Mouse (Mus musculus): Measurements from ENCODE around the gene Galnt4.

Galnt4 gene

DNA sequence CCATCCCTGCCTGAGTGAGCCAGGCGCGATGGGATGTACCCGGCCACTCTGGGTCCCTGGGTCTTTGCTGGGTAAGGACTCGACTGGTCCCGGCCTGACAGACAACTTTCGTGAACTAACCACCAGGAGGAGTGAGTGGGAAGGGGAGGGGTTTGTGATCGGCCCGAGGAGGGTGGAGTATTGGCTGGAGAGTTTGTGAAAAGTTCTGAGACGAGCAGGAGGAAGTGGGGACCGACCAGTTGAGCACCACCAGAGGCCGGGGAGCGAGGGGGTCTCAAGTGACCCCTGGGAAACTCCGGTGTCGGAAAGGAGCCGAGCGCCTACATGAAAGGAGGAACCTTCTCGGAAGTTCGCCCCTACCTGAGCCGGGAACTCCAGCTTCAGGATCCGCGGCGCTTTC is at the start of gene Galnt4:
Galnt4 (plus strand) TSS at position 196 of the 400 bp plus-strand sequence.
- DNase-seq (ENCODE audit: low spot score in 2 of 2), result peak; percentile 70 to 82

DNA sequence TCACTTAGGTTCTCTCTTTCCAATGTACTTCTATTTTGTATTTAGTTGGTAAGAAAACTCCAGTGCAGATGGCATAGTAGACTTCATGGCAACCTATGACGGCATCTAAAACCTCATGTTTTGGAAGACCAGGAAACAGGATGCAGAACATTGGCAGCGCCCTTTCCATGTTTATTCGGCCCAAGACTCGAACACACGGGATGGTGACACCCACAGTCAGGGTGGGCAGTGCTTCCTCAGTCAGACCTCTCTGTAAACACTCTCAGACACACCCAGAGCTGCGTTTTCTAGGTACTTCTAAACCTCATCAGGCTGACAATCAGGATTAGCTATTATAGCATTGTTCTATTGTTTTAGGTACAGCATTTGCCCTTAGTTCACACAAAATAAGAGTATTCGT is 47.4 kb upstream of the Galnt4 start:
- DNase-seq (ENCODE audit: low spot score in 2 of 2), result no peak

DNA sequence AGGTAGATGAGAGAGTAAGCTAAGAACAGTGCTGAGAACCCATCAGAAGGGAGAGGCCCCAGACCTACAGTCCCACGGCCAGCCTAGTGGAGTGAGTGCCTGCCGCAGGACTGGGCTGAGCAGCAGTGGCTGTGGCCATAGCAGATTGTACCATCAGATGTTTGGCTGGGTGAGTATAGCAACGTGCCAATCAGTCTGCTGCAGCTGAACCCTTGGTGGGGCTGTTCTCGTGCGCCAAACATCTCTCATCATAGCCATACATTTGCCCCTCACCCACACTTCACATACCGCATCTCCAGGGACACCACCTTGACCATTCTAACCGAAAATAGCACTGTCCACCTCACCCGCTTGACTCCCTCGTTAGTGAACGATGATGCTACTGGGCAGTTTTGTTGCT is 46.5 kb upstream of the Galnt4 start:
- no peak for DNase-seq (ENCODE audit: low spot score in 2 of 2)

DNA sequence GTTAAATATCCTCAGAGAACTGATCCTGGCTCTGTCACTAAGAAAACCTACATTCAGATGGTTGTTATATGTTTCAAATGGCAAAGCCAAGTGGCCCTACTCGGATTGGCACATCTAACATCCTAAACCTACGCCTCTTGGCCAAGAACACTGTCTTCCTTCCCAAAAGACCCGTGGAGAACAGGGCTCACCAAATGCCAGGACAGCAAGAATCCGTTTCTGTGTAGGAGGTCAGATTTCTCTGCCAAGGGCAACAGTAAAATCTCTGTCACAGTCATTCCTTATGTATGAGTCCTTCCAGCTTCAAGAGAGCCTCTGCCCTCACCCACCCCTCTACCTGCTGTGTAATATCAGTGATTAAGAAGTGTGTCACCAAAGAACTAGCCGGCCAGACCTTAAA is 45.4 kb upstream of the Galnt4 start:
- DNase-seq (ENCODE audit: low spot score in 2 of 2), result no peak

DNA sequence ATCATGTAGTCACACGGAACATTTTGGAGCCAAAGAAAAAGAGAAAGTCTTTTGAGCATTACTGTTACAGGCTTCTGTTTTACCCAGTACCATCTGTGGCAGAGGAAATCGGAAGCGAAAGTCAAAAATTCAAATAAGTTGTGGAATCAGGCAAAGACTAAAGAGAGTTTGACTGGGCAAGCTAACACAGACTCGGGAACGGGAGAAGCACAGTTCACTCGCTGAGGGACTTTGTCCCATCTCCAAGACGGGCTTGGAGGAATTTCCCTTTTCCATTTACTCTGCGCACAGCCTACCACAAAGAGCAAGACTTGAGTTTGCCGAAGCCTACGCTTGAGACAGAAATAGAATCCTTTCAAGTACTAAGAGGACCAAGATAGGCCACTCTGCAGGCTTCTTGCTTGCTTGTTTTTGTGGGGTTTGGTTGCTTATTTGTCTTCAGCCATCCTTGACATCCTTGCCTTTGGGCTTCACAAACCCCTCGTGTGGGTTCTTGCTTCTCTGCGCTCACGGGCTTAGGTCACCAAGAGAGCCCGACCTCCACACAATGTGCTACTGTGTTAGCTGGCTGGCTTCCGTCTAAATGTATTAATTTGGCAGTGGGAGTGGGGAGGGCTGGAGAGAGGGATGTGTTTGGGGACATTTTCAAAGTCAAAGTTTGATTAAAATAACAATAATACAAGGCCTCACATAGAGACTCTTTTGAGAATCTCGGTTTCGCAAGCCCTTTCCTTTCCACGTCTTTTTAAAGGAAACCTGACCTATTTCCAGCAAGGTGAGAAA is 31.7 kb upstream of the Galnt4 start:
- DNase-seq (ENCODE audit: low spot score in 2 of 2), result no peak

DNA sequence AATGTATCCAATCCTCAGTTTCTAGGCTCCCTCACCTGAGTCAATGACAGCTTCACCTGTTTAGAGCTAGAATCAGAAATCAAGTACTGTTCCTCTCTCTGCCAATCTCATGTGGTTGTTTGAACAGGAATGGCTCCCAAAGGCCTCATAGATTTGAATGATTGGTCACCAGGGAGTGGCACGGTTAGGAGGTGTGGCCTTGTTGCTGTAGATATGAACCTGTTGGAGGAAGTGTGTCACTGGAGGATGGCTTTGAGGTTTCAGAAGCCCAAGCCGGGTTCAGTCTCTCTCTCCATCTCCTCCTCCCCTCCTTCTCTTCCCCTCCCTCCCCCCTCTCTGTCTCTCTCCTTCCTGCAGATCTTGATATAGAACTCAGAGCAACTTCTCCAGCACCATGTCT is 29.3 kb upstream of the Galnt4 start:
- DNase-seq (ENCODE audit: low spot score in 2 of 2), result no peak

DNA sequence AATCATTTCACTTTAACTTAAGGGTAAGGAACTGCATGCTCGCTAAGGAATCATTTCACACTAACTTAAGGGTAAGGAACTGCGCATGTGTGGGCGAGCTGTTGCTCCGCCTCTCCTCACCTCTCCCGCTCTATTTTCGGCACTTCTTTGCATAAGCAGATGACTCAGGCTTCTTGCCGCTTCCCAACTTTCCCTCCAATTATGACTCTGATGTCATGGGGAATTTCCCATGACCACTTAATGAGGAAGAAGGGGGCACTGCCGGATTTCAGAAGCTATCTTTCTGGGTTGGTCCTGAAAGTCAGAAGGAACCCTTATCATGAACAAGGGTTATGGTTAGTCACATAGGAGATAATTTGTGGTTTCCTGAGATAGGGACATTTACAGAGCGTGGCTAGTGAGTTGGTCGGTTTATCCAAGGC is 26.4 kb upstream of the Galnt4 start:
- DNase-seq (ENCODE audit: low spot score in 2 of 2), result no peak

DNA sequence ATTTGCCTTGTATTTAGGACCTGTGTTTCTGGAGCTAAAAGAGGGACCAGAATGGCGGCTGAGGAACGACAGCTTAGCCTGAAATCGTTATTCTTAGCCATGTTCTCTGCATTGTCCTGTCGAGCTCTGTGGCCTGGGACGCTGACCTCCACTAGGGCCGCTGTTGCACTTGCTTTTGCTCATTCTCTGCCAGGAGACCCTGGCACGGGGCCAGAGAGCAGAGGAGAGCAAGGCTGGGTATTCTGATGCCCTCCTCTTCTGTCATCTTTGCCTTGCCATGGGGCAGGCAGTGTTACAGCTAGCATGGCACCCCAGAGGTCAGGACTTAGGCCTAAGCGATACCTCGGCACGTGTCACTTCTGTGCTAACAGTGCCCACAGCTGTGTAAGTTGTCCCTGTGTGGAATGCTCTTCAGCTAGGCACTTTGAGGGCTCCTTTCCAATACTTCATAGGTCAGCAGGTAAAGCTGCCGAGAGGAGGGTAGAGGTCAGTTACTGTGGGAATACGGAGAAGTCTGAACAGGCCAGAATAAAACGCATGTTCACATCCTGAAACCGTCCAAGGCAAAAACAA is 24.4 kb upstream of the Galnt4 start:
- DNase-seq (ENCODE audit: low spot score in 2 of 2), result no peak

DNA sequence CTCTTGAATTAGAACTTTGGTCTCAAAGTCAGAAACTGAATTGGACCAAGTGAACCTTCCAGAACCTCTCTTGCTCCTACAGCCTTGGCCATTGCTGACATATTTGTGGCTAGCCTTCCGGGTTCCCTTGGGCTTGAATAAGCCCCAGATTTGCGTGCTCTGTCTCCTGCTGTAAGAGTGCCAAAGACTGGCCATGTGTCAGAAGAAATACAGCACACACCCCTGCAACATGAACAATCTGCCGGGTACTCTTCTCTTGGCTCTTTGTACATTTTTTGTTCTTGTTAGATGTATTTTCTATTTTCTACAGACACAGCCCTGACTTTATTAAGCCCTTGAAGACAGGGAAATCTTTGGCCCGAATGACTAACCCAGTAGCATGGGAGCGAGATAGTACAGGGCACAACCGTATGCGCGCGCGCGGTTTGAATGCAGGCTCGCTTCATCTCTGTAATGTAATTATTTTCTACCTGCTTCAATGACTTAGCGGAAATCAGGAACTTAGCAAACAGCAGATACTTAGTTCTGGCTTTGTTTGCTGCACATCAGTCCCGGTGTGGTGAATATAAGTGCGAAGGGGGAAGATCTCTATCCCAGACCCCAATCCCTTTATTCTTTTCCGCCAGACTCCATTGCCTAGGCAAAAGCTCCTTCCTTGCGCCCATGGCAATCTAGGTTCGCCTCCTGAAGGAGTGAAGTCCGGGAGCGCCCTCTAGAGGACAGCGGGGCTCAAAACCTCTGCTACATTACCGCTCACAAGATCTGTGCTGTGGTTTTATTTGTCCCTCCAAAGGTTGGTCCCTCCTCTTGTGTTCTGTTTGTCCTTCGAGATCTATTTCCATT is 23.3 kb upstream of the Galnt4 start:
- peak; percentile 63 to 87 for DNase-seq (ENCODE audit: low spot score in 2 of 2)

DNA sequence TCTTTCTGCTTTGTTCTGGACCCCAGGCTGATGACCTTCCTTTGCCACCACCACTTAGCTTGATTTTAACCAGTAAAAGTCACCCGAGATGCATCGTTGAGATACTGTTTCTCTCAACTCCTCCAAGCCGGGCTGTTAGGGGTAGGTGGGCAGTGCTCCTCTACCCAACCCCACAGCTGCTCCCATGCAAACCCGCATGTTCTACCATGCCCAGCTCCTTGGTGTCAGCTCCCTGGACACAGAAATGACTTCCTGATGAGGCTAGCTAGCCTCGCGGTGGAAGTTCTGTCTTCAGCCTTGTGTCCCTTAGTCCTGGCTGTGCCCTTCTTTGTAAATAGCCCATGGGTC is 22.7 kb upstream of the Galnt4 start:
- no peak for DNase-seq (ENCODE audit: low spot score in 2 of 2)

DNA sequence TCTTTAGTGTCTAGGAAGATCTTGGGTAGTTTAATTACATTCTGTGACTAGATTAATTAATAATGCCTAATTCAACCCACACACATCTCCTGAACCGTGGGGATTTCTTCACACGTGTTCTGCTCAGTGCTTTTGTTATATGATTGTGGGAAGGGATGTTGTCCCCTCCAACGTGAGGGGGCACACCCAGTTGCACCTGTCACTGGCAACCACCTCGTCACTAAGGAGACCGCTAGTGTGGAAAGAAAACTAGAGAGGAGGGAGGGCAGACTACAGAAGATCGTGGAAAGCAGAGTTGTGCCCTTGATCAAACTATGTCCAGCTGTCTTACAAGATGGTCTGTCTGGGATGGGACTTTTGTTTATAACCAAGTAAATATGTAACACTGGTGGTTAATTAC is 21.9 kb upstream of the Galnt4 start:
- DNase-seq (ENCODE audit: low spot score in 2 of 2), result no peak

DNA sequence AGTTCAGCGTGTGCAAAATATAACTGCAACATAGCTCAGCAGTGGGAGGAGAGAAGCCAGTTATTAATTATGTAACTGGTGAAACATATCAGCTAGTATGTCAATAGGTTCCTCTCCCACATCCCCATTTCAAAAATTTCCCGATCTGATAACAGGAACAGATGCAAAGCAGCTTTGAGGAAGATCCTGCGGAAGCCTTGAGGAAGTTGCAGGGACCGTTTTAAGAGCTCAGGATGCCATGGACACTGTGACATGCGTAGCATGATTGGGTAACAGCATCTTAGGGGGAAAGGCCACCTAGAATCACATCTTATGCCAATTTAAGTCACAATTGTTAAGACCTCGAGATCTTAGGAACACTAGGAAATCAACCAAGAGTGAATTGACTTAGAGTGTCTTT is 18.1 kb upstream of the Galnt4 start:
- no peak for DNase-seq (ENCODE audit: low spot score in 2 of 2)

DNA sequence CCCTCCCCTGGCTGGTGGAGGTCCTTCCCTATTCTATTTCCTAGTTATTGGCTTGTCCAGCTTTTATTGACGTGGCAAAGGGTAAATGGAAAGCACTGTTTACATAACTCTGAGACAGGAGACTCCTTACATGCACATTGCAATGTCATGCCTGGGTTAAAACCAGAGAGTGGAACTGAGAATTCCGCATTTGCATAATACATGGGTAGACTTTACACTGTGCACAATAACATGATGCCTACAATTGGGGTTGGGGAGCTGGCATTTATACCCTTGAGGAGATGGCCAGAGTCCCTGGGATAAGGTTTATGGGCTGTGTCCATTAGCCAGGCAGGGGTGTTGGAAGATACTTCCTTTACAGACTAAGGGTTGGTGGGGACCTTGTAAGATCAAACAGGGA is 14.6 kb upstream of the Galnt4 start:
- DNase-seq (ENCODE audit: low spot score in 2 of 2), result no peak

DNA sequence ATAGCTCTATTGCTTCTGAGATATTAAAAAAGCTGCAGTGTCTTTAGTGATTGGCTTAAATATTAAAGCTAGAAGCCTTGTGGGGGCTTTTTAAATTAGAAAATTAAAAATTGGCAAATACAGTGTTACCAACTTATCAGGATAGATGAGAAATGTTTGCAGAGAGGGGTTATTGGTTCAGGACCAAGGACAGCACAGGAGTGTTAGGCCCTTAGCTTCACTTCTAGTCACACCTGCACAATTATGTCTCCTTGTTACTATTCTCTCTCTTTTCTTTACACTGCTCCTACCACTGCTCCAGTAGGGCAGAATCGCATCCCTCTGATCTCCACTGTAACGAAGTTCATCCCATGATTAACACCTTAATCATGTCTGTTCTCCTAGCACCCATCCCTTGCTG is 12.8 kb upstream of the Galnt4 start:
- no peak for DNase-seq (ENCODE audit: low spot score in 2 of 2)

DNA sequence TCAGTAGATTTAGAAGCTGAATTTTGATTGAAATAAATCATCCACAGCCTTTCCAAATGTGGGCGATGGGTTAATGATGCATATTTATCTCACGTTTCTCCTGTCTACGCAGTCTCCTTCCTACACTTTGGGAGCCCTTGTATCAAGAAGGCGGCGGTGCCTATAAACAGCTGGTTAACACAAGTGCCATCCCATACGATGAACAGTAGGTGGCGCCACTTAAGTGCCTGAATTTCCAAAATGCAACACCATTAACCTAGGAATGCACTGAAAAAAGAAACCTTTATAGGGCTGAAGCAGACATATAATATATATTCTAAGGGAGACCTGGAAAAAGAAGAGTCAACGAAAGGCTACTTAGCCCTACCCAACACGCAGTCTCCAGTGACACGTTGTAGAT is 10.6 kb upstream of the Galnt4 start:
- peak in 1 of 2 experiments; percentile 60 for DNase-seq (ENCODE audit: low spot score in 2 of 2)

DNA sequence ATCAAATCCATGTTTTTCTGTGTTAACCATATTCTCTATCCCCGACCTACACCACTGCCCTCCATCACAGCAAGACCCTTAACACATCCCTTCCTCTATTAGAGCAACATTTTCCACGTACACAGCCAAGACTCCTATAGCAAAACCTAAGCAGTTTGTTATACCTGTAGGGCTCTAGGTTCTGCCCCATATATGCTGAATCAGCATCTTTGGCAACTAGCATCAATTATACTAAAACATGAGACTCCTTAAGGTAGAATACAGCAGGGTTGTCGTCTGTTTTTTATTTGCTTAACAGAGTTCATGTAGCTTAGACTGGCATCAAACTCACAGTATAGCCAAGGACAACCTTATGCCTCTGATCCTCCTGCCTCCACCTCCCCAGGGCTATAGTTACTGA is 2.4 kb upstream of the Galnt4 start:
- DNase-seq (ENCODE audit: low spot score in 2 of 2), result no peak

DNA sequence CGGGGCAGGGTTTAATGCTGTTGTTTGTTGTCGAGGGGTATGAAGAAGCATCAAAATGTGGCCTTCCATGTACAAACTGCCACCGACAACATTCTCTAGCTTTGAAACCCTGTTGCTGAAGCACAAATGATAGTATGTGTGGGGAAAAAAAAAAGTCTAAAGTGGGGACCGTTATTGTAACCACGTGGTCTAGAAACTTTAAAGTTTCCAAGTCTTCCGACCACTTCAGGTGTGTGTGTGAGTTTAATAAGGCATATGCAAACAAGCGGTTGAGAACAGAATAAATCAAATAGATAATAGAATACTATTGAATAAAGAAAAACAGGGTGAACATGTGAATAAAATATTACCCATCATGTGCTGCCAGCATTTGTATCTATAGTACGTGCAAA is 1.7 kb upstream of the Galnt4 start:
- DNase-seq (ENCODE audit: low spot score in 2 of 2), result no peak

DNA sequence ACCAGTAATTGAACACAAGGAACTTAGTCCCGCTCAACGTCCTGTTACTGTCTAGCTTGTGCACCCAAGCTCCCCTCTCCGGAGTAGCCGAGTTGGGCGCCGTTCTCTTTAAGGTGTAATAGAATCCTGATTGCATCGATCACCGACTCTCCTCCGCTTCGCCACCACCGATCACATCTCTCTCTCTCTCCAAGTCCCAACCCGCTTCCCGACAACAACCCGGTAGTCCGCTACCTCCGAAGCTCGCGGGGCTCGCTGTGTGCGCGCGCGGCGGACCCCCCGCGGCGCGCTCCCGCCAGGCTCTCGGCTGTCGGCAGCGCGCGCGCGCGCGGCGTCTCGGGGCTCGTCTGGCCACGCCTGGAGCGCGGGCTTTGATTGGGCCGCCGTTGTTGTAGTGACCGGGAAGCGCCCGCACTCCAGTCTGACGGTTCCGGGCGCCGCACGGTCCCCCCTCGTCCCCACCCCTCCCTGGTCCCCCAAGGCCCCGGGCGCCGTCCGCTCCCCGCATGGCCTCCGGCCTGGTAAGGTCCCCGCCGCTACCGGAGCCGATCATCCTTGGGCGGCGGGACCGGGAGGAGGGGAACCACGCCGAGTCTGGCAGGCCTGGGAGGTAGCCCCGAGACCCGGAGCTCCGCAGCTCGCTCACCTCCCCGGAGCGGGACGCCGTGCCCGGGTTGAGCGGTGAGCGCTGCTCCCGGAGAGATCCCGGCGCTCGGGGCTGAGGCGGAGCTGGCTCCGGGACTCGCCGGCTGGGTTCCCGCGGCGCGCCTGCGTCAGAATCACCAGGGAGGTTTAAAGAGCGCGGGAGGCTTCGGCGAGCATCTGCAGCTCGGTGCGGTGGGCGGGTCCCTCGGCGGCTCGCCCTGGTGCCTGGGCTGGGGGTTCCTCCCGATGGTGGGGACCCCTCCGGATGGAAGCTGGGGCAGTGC is 992 bp upstream of the Galnt4 start, which contains the start of gene Poc1b:
Poc1b (plus strand) TSS at position 334 of the 929 bp plus-strand sequence.
- DNase-seq (ENCODE audit: low spot score in 2 of 2), result peak; percentile 79 to 86

DNA sequence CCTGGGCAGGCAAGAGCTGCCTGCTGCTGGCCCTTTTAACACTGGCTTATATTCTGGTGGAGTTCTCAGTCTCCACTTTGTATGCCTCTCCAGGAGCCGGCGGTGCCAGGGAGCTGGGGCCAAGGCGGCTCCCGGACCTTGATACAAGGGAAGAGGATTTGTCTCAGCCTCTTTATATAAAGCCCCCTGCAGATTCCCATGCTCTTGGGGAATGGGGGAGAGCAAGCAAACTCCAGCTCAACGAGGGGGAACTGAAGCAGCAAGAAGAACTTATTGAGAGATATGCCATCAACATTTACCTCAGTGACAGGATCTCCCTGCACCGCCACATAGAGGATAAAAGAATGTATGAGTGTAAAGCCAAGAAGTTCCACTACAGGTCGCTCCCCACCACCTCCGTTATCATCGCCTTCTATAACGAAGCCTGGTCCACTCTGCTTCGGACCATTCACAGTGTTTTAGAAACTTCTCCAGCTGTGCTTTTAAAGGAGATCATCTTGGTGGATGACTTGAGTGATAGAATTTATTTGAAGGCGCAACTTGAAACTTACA is 548 bp downstream of the Galnt4 start:
- DNase-seq (ENCODE audit: low spot score in 2 of 2), result no peak

DNA sequence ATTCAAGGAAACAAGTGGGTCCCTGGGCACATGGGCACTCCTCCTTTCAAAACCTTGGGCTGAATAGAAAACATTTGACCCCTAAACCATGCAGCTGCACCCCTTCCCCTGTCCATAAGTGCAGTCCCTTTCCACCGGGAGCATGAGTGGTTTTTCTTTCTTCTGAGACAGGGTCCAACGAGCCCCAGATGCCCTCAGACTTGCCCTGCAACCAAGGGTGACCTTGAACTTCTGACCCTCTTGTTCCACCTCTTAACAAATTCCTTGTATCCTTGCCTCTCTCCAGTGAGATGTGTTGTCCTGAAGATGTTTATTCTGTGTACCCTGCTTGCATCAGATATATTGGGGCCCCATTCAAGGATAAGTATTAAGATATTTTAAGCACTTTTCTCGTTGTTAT is 5.6 kb downstream of the Galnt4 start:
- no peak for DNase-seq (ENCODE audit: low spot score in 2 of 2)

DNA sequence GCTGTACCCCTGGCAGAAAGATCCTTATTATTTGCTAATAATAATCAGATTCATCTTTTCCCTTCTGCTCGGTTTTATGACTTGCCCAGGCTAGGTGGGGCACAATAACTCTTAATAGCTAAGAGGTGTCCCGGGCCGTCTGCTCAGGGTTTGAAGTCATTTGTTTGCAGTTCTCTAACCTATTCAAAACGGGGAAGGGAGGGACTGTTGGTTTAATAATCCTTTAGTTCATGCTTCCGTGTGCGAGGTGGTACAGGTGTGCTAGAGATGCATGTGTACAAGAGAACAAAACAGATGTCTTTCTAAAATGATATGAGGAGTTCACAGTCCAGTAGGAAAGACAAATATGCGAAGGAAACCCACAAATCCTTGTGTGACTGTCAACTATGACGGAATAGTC is 6.3 kb downstream of the Galnt4 start:
- DNase-seq (ENCODE audit: low spot score in 2 of 2), result no peak

All from spleen, postnatal 10 days (tissue).